Mouse (Mus musculus) MEL (cell line): ENCODE data around the gene D10Wsu102e. TPM values are rescaled to one million over a fixed set of nuclear protein-coding genes. Genes with fewer than 3 reads are reported as not detected.
"Not testable (repeated sequence)": the region's sequence is repeated elsewhere in the genome, so short reads cannot be mapped to it uniquely, and the experiment has no call there.

Experiments
- DNase-seq: peaks from one replicate; pipeline ENCODE4 v3.0.0; 2011; ENCODE audit warnings: low read depth, low spot score
- H3K27ac ChIP-seq: 2 replicates; pipeline ENCODE4 v1.5.1; 2012; ENCODE audit warnings: low read depth, mild to moderate bottlenecking, control low read depth, low read length, moderate library complexity; ENCODE audit not compliant: control insufficient read depth
- H3K27me3 ChIP-seq, 2 experiments: fragments of 150-350 bp in 1 of 2; sonication (generic) in 1 of 2; 2 replicates each; pipeline ENCODE4 v1.6.1; 2012; ENCODE audit warnings: low read length in 2 of 2, mild to moderate bottlenecking in 2 of 2, improper control_type of control experiment in 1 of 2, moderate library complexity in 1 of 2; ENCODE audit not compliant: insufficient read depth in 2 of 2, control insufficient read depth in 1 of 2
- H3K36me3 ChIP-seq, 2 experiments: 2 replicates each; pipeline ENCODE4 v1.6.1; 2012 to 2014; ENCODE audit warnings: low read length in 2 of 2, improper control_type of control experiment in 1 of 2, inconsistent platforms in 1 of 2, mild to moderate bottlenecking in 1 of 2; ENCODE audit not compliant: insufficient read depth in 2 of 2, control insufficient read depth in 1 of 2
- H3K4me1 ChIP-seq, 2 experiments: fragments of 150-350 bp in 1 of 2; sonication (generic) in 1 of 2; 2 replicates each; pipeline ENCODE4 v1.6.1; 2012; ENCODE audit warnings: low read length in 2 of 2, improper control_type of control experiment in 1 of 2, mild to moderate bottlenecking in 1 of 2; ENCODE audit not compliant: insufficient read depth in 2 of 2, control insufficient read depth in 1 of 2
- H3K4me3 ChIP-seq, 2 experiments: fragments of 150-350 bp in 1 of 2; sonication (generic) in 1 of 2; 2 replicates each; pipeline ENCODE4 v1.5.1; 2012; ENCODE audit warnings: low read depth in 2 of 2, low read length in 2 of 2, mild to moderate bottlenecking in 2 of 2, moderate library complexity in 2 of 2, control low read depth in 1 of 2, improper control_type of control experiment in 1 of 2; ENCODE audit not compliant: control insufficient read depth in 1 of 2, insufficient read depth in 1 of 2
- H3K79me2 ChIP-seq: 2 replicates; pipeline ENCODE4 v1.6.1; 2012; ENCODE audit warnings: mild to moderate bottlenecking, low read length, moderate library complexity; ENCODE audit not compliant: control insufficient read depth, poor library complexity, insufficient read depth
- H3K9ac ChIP-seq: 2 replicates; pipeline ENCODE4 v1.6.1; 2012; ENCODE audit warnings: low read depth, mild to moderate bottlenecking, control low read depth, low read length, moderate library complexity; ENCODE audit not compliant: control insufficient read depth, poor library complexity, severe bottlenecking
- H3K9me3 ChIP-seq: fragments of 150-350 bp; sonication (generic); replicated peaks from 2 replicates; pipeline ENCODE4 v1.6.1; 2012; ENCODE audit warnings: mild to moderate bottlenecking, low read length, improper control_type of control experiment, moderate library complexity; ENCODE audit not compliant: insufficient read depth
- BHLHE40 ChIP-seq: IDR thresholded peaks from 2 replicates; pipeline ENCODE4 v1.6.1; 2012; ENCODE audit warnings: low read depth, mild to moderate bottlenecking, inconsistent platforms, low read length, improper control_type of control experiment, borderline replicate concordance
- CHD2 ChIP-seq: IDR thresholded peaks from 2 replicates; pipeline ENCODE4 v1.6.1; 2011; ENCODE audit warnings: low read length, improper control_type of control experiment
- JUND ChIP-seq: IDR thresholded peaks from 2 replicates; pipeline ENCODE4 v1.6.1; 2011; ENCODE audit warnings: low read depth, mild to moderate bottlenecking, improper control_type of control experiment, low read length
- MAZ ChIP-seq: IDR thresholded peaks from 2 replicates; pipeline ENCODE4 v1.6.1; 2012; ENCODE audit warnings: low read depth, mild to moderate bottlenecking, inconsistent platforms, low read length, improper control_type of control experiment
- MEF2A ChIP-seq: IDR thresholded peaks from 2 replicates; pipeline ENCODE4 v1.6.1; 2014; ENCODE audit warnings: low read depth, mild to moderate bottlenecking, inconsistent platforms, low read length, improper control_type of control experiment; ENCODE audit not compliant: poor library complexity, insufficient replicate concordance, severe bottlenecking; ENCODE audit errors: extremely low read depth
- MXI1 ChIP-seq: IDR thresholded peaks from 2 replicates; pipeline ENCODE4 v1.6.1; 2011; ENCODE audit warnings: mild to moderate bottlenecking, low read depth, low read length, improper control_type of control experiment
- NELFE ChIP-seq: IDR thresholded peaks from 2 replicates; pipeline ENCODE4 v1.6.1; 2011; ENCODE audit warnings: low read depth, low read length, improper control_type of control experiment
- POLR2A ChIP-seq, 2 experiments: IDR thresholded peaks; 2 replicates each; pipeline ENCODE4 v1.6.1; 2011 to 2012; ENCODE audit warnings: low read length in 2 of 2, mild to moderate bottlenecking in 2 of 2, control low read depth in 1 of 2, improper control_type of control experiment in 1 of 2, low read depth in 1 of 2, moderate library complexity in 1 of 2; ENCODE audit not compliant: control insufficient read depth in 1 of 2, insufficient read depth in 1 of 2, poor library complexity in 1 of 2
- POLR2AphosphoS5 ChIP-seq: IDR thresholded peaks from 2 replicates; pipeline ENCODE4 v1.6.1; 2012; ENCODE audit warnings: low read depth, borderline replicate concordance, mild to moderate bottlenecking, inconsistent platforms, low read length, moderate library complexity, mixed read lengths
- RCOR1 ChIP-seq: IDR thresholded peaks from 2 replicates; pipeline ENCODE4 v1.6.1; 2012; ENCODE audit warnings: low read depth, mild to moderate bottlenecking, inconsistent platforms, low read length, improper control_type of control experiment
- TBP ChIP-seq: IDR thresholded peaks from 2 replicates; pipeline ENCODE4 v1.8.0; 2011; ENCODE audit warnings: low read depth, low read length, improper control_type of control experiment
- USF1 ChIP-seq: IDR thresholded peaks from 2 replicates; pipeline ENCODE4 v1.6.1; 2014; ENCODE audit warnings: low read depth, mild to moderate bottlenecking, inconsistent platforms, low read length, improper control_type of control experiment, moderate library complexity
- ZC3H11A ChIP-seq: IDR thresholded peaks from 2 replicates; pipeline ENCODE4 v1.6.1; 2012; ENCODE audit warnings: low read depth, mild to moderate bottlenecking, inconsistent platforms, low read length, improper control_type of control experiment
- ZKSCAN1 ChIP-seq: IDR thresholded peaks from 2 replicates; pipeline ENCODE4 v1.6.1; 2012; ENCODE audit warnings: low read depth, mild to moderate bottlenecking, inconsistent platforms, low read length, improper control_type of control experiment, moderate library complexity
- ZNF384 ChIP-seq: IDR thresholded peaks from 2 replicates; pipeline ENCODE4 v1.6.1; 2012; ENCODE audit warnings: low read depth, mild to moderate bottlenecking, inconsistent platforms, low read length, improper control_type of control experiment
- polyA plus RNA-seq, 2 experiments: library from polyadenylated mRNA; stranded (reverse) in 1 of 2; unstranded in 1 of 2; fragments of >175 nt in 1 of 2; fragments of >200 nt in 1 of 2; gene quantifications; 2 replicates each; pipeline versions ENCODE4 v1.2.1 to v1.2.4; 2012; ENCODE audit warnings: low replicate concordance in 2 of 2, low read depth in 1 of 2; ENCODE audit not compliant: insufficient read length in 2 of 2, insufficient read depth in 1 of 2, missing spikeins in 1 of 2
- total RNA-seq: library from RNA; depleted of rRNA; stranded (reverse); fragments of 300-350 nt; gene quantifications from 2 replicates; pipeline ENCODE4 v1.2.3, GENCODE M21; 2012

D10Wsu102e gene
- total and polyA plus RNA-seq, 3 experiments, result 1.9 to 2.7 (median 2.2) TPM

DNA sequence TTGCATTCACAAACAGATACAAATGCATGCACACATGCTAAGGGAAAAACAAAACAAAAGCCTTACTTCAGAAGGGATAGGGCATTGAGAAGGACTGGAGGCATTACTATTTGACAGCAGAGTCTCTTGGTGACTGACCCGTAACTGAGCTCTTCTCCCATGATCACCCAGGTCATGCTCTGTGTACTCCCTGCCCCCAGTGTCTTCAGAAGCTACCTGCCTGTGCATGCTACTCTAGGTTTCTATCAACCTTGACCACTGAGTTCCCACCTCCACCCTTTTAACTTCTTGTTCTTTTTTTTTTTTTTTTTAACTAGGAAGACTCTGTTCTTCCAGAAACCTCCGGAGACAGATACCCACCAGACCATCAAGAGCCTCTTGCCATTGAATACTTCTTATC lies 9.3 kb upstream of the D10Wsu102e start:
- Histone ChIP-seq H3K27ac (no peak overlapping the region), H3K9ac (no peak overlapping the region), H3K9me3 (no peaks in the 10 kb centered on the region), H3K27me3 (peaks cover 0 to 9% of the 10 kb centered on the region in 2 experiments; a peak in 1 of 4 replicates), H3K36me3 (no peaks in the 10 kb centered on the region), H3K4me3 (no peak overlapping the region), H3K4me1 (no peaks in the 10 kb centered on the region; a peak in 1 of 4 replicates), H3K79me2 (no peaks in the 10 kb centered on the region)
- no peak for TF ChIP-seq USF1
- TF ChIP-seq POLR2A (IDR thresholded peaks at IDR 0.05; ENCODE audit: control insufficient read depth in 1 of 2, insufficient read depth in 1 of 2, low read depth in 1 of 2, low read length in 2 of 2, poor library complexity in 1 of 2), result no peak
- TF ChIP-seq MXI1, result no peak
- TF ChIP-seq RCOR1, result no peak
- TF ChIP-seq ZC3H11A, result no peak
- TF ChIP-seq MAZ, result no peak
- no peak for TF ChIP-seq CHD2
- no peak for TF ChIP-seq ZKSCAN1
- no peak for TF ChIP-seq MEF2A
- TF ChIP-seq ZNF384, result no peak
- TF ChIP-seq JUND, result no peak
- DNase-seq, result no peak

- H3K36me3 ChIP-seq, H3K27ac ChIP-seq, H3K9ac ChIP-seq: not testable (repeated sequence)
- TF ChIP-seq TBP, result peak; percentile 74
- TF ChIP-seq, all 39 proteins: peak for 1; not testable (repeated sequence) for 38
- H3K4me3 ChIP-seq, H3K9me3 ChIP-seq, DNase-seq, H3K27me3 ChIP-seq, H3K79me2 ChIP-seq, H3K4me1 ChIP-seq: not testable (repeated sequence)
These were observed 8.2 kb upstream of the D10Wsu102e start for GRCm38 (mm10) chr10:83351779-83352178.

DNA sequence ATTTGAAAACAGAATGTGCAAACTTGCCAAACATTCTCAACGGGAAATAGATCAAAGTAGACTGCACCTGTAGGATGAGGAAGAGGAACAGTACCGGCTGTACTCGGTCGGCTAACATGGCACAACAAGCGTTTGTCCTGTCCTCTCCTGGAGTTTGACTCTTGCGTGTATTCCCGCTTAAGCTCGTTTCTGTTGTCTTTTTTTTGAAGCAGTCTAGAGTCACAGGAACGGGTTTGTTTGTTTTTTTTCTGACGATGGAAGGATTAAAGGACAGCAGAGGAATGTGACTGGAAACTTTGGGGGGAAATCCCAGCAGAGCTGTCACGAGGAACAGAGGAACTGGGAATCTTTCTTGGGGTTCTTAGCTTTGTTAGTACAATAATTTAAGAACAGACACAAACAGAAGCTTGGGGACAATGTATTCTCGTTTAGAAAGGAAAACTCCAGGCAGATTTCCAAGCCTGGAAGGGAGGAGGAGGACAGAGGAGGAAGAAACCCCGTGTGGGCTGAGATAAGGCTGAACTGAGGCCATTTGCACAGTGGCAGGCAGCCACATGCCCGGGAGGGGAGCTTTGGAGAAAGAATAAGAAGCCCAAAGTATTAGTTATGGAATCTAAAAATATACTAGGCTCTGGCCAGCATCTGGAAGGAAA lies 6.2 kb upstream of the D10Wsu102e start:
- Histone ChIP-seq H3K9ac (no peak overlapping the region), H3K27me3 (peaks cover 0 to 9% of the 10 kb centered on the region in 2 experiments; a peak in 1 of 4 replicates), H3K4me1 (peaks cover 3 to 5% of the 10 kb centered on the region in 2 experiments), H3K79me2 (no peaks in the 10 kb centered on the region), H3K4me3 (no peak overlapping the region), H3K9me3 (no peaks in the 10 kb centered on the region), H3K36me3 (peaks cover 0 to 2% of the 10 kb centered on the region in 2 experiments; a peak in 2 of 4 replicates), H3K27ac (no peak overlapping the region)
- DNase-seq, result no peak
- no peak for TF ChIP-seq MAZ
- no peak for TF ChIP-seq POLR2AphosphoS5
- TF ChIP-seq NELFE, result no peak
- no peak for TF ChIP-seq ZKSCAN1
- TF ChIP-seq BHLHE40, result no peak
- no peak for TF ChIP-seq JUND
